Mouse (Mus musculus): ENCODE results near the gene Arhgap15. TPM values are rescaled to one million over a fixed set of nuclear protein-coding genes. Genes with fewer than 3 reads are reported as not detected.

Gene Arhgap15
- polyA plus RNA-seq, 1 experiment from 2014 or later, result 0.41 TPM

GRCm38 (mm10) chr2:44346184-44346583, 597.6 kb downstream of the Arhgap15 start:
- no peaks in the 10 kb centered on the region for H3K36me3 ChIP-seq (ENCODE audit: control insufficient read depth, insufficient read depth, low read length)
- no peak overlapping the region for H3K4me3 ChIP-seq (ENCODE audit: low read depth, low read length)
- DNase-seq (ENCODE audit: low spot score) (no peak), ATAC-seq (ENCODE audit: insufficient read depth, low FRiP score, low TSS enrichment) (no peak)
- H3K9me3 ChIP-seq (ENCODE audit: control insufficient read depth, low read length), result no peaks in the 10 kb centered on the region
- 0 out of 2 replicates have a peak, but pooled peaks cover 3% of the 10 kb centered on the region for H3K4me1 ChIP-seq (ENCODE audit: control insufficient read depth, insufficient read depth, low read length)
- H3K27me3 ChIP-seq (ENCODE audit: control insufficient read depth, insufficient read depth, low read length), result no peaks in the 10 kb centered on the region
- H3K4me2 ChIP-seq (ENCODE audit: low read depth), result no peak overlapping the region
- no peak overlapping the region for H3K9ac ChIP-seq (ENCODE audit: low read length)
- WGBS, result 76% methylated on average over 4 of the region's 4 CpGs
- no peak overlapping the region for H3K27ac ChIP-seq (ENCODE audit: low read depth, low read length)

- WGBS, result 54% methylated on average over 5 of the region's 5 CpGs
- Histone ChIP-seq H3K9ac (ENCODE audit: low read length) (no peak overlapping the region), H3K27ac (ENCODE audit: low read depth, low read length) (no peak overlapping the region), H3K4me2 (ENCODE audit: low read depth) (no peak overlapping the region), H3K9me3 (ENCODE audit: control insufficient read depth, low read length) (no peaks in the 10 kb centered on the region), H3K4me1 (ENCODE audit: control insufficient read depth, insufficient read depth, low read length) (no peaks in the 10 kb centered on the region), H3K4me3 (ENCODE audit: low read depth, low read length) (no peak overlapping the region), H3K27me3 (ENCODE audit: control insufficient read depth, insufficient read depth, low read length) (no peaks in the 10 kb centered on the region), H3K36me3 (ENCODE audit: control insufficient read depth, insufficient read depth, low read length) (no peaks in the 10 kb centered on the region)
- DNase-seq (ENCODE audit: low spot score) (no peak), ATAC-seq (ENCODE audit: insufficient read depth, low FRiP score, low TSS enrichment) (no peak)
Measured at GRCm38 (mm10) chr2:44347781-44348180, 599.2 kb downstream of the Arhgap15 start.

DNA sequence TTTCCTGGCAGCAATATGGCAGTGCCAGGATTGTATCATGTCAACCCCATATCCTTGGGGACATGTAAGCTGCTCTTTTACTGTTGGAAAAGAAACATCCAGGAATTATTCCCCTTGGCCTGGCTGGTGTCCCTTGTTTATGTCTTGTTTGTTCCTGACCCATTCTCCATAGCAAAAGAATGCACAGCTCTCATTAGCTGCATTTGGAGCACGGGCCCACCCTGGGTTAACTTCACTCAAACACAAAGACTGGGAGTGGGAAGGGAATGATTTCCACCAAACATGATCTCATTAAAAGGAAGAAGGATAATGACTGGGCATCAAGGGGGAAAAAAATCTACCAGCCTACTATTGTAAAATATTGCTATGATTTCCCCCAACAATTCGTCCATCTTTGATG, 600.5 kb downstream of the Arhgap15 start:
- 87% methylated on average over 2 of the region's 2 CpGs for WGBS
- no peaks in the 10 kb centered on the region for H3K4me1 ChIP-seq (ENCODE audit: control insufficient read depth, insufficient read depth, low read length)
- DNase-seq (ENCODE audit: low spot score) (no peak), ATAC-seq (ENCODE audit: insufficient read depth, low FRiP score, low TSS enrichment) (no peak)
- H3K27me3 ChIP-seq (ENCODE audit: control insufficient read depth, insufficient read depth, low read length), result no peaks in the 10 kb centered on the region
- no peak overlapping the region for H3K4me2 ChIP-seq (ENCODE audit: low read depth)
- H3K9me3 ChIP-seq (ENCODE audit: control insufficient read depth, low read length), result no peaks in the 10 kb centered on the region
- no peaks in the 10 kb centered on the region for H3K36me3 ChIP-seq (ENCODE audit: control insufficient read depth, insufficient read depth, low read length)
- no peak overlapping the region for H3K9ac ChIP-seq (ENCODE audit: low read length)
- H3K4me3 ChIP-seq (ENCODE audit: low read depth, low read length), result no peak overlapping the region
- no peak overlapping the region for H3K27ac ChIP-seq (ENCODE audit: low read depth, low read length)

GRCm38 (mm10) chr2:44352885-44353284, 604.3 kb downstream of the Arhgap15 start:
- Histone ChIP-seq H3K9me3 (ENCODE audit: control insufficient read depth, low read length) (no peaks in the 10 kb centered on the region), H3K4me2 (ENCODE audit: low read depth) (no peak overlapping the region), H3K9ac (ENCODE audit: low read length) (no peak overlapping the region), H3K36me3 (ENCODE audit: control insufficient read depth, insufficient read depth, low read length) (no peaks in the 10 kb centered on the region), H3K4me3 (ENCODE audit: low read depth, low read length) (no peak overlapping the region), H3K27me3 (ENCODE audit: control insufficient read depth, insufficient read depth, low read length) (no peaks in the 10 kb centered on the region), H3K27ac (ENCODE audit: low read depth, low read length) (no peak overlapping the region), H3K4me1 (ENCODE audit: control insufficient read depth, insufficient read depth, low read length) (no peaks in the 10 kb centered on the region)
- 71% methylated on average over 7 of the region's 7 CpGs for WGBS
- no peak for DNase-seq (ENCODE audit: low spot score)
- no peak for ATAC-seq (ENCODE audit: insufficient read depth, low FRiP score, low TSS enrichment)

DNA sequence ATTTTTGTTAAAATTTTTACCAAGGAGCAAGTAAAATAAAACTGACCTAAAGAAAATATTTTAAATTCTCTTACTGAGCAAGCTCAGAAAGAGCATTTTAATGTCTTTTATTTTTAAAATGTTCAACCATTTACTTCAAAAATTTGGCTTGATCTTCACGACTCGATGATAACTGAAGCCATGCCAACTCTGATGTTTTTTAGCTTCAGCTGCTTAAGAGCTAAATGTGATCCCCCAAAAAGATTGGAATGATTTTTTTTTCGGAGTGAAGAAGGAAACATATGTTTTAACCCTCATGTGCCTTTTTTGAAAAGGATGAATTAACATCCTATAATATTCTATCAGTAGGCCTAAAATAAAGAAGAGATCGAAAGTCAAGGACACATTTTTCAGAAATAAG, 605.0 kb downstream of the Arhgap15 start:
- Histone ChIP-seq H3K36me3 (ENCODE audit: control insufficient read depth, insufficient read depth, low read length) (no peaks in the 10 kb centered on the region), H3K9ac (ENCODE audit: low read length) (no peak overlapping the region), H3K4me2 (ENCODE audit: low read depth) (no peak overlapping the region), H3K27me3 (ENCODE audit: control insufficient read depth, insufficient read depth, low read length) (no peaks in the 10 kb centered on the region), H3K9me3 (ENCODE audit: control insufficient read depth, low read length) (no peaks in the 10 kb centered on the region), H3K4me3 (ENCODE audit: low read depth, low read length) (no peak overlapping the region), H3K27ac (ENCODE audit: low read depth, low read length) (no peak overlapping the region), H3K4me1 (ENCODE audit: control insufficient read depth, insufficient read depth, low read length) (no peaks in the 10 kb centered on the region)
- DNase-seq (ENCODE audit: low spot score) (no peak), ATAC-seq (ENCODE audit: insufficient read depth, low FRiP score, low TSS enrichment) (no peak)
- 93% methylated on average over 4 of the region's 4 CpGs for WGBS

GRCm38 (mm10) chr2:44354786-44355185, 606.2 kb downstream of the Arhgap15 start:
- H3K4me1 ChIP-seq (ENCODE audit: control insufficient read depth, insufficient read depth, low read length), result no peaks in the 10 kb centered on the region
- DNase-seq (ENCODE audit: low spot score), result no peak
- no peaks in the 10 kb centered on the region for H3K9me3 ChIP-seq (ENCODE audit: control insufficient read depth, low read length)
- H3K4me3 ChIP-seq (ENCODE audit: low read depth, low read length), result no peak overlapping the region
- H3K9ac ChIP-seq (ENCODE audit: low read length), result no peak overlapping the region
- H3K27ac ChIP-seq (ENCODE audit: low read depth, low read length), result no peak overlapping the region
- WGBS, result 87% methylated on average over 4 of the region's 4 CpGs
- no peaks in the 10 kb centered on the region for H3K36me3 ChIP-seq (ENCODE audit: control insufficient read depth, insufficient read depth, low read length)
- no peaks in the 10 kb centered on the region for H3K27me3 ChIP-seq (ENCODE audit: control insufficient read depth, insufficient read depth, low read length)
- no peak for ATAC-seq (ENCODE audit: insufficient read depth, low FRiP score, low TSS enrichment)
- H3K4me2 ChIP-seq (ENCODE audit: low read depth), result no peak overlapping the region

DNA sequence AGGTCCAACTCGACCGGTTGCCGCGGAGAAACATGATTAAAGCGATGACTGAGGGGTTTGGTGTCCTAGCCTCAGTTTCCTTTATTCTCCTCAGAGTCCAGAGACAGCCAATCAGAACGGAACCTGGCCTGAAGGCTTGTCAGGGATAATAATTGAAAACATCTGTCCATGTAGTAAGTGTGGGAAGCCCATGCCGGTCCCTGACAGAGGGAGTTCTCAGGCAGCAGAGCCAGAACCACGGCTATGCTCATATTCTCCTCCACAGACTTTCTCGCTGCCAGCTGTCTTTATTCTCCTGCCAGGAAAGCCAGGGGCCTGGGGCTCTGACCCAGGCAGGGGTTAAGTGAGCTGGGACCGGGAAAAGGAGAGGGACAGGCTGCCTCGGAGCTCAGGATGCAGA, 606.7 kb downstream of the Arhgap15 start:
- Histone ChIP-seq H3K27ac (ENCODE audit: low read depth, low read length) (no peak overlapping the region), H3K4me1 (ENCODE audit: control insufficient read depth, insufficient read depth, low read length) (no peaks in the 10 kb centered on the region), H3K9ac (ENCODE audit: low read length) (no peak overlapping the region), H3K4me2 (ENCODE audit: low read depth) (no peak overlapping the region), H3K36me3 (ENCODE audit: control insufficient read depth, insufficient read depth, low read length) (no peaks in the 10 kb centered on the region), H3K9me3 (ENCODE audit: control insufficient read depth, low read length) (no peaks in the 10 kb centered on the region), H3K27me3 (ENCODE audit: control insufficient read depth, insufficient read depth, low read length) (no peaks in the 10 kb centered on the region), H3K4me3 (ENCODE audit: low read depth, low read length) (no peak overlapping the region)
- DNase-seq (ENCODE audit: low spot score), result peak; percentile 15
- ATAC-seq (ENCODE audit: insufficient read depth, low FRiP score, low TSS enrichment), result no peak
- WGBS, result 65% methylated on average over 11 of the region's 11 CpGs

DNA sequence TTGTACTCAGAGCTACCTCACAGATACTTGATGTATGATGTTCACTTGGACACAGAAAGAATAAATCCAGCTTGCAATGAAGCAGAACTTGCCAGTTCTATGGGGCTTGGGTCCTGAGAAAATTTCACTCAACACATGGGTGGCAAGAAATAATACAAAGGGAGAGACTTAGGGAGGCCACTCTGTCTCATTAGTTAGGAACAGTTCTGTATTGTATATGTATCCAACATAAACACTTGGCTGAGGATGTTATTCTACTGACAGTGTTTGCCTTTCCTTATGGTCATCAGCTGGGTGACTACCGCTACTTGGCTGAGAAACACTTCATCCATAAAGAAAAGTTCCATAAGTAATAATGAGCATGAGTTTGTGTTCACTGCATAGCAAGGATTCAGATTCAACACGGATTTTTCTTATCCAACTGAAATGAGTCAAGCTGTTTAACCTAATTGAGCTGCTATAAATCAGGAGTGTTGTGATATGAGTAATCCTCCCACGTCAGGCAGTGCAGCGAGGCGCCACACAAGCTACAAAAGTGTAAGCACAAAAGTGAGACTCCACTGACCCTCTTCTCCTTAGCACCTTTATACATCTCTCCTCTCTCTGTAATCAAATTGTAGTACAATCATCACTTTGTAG, 607.7 kb downstream of the Arhgap15 start:
- Histone ChIP-seq H3K9me3 (ENCODE audit: control insufficient read depth, low read length) (no peaks in the 10 kb centered on the region), H3K36me3 (ENCODE audit: control insufficient read depth, insufficient read depth, low read length) (no peaks in the 10 kb centered on the region), H3K4me1 (ENCODE audit: control insufficient read depth, insufficient read depth, low read length) (no peaks in the 10 kb centered on the region), H3K4me2 (ENCODE audit: low read depth) (no peak overlapping the region), H3K27me3 (ENCODE audit: control insufficient read depth, insufficient read depth, low read length) (no peaks in the 10 kb centered on the region), H3K4me3 (ENCODE audit: low read depth, low read length) (no peak overlapping the region), H3K9ac (ENCODE audit: low read length) (no peak overlapping the region), H3K27ac (ENCODE audit: low read depth, low read length) (no peak overlapping the region)
- WGBS, result 76% methylated on average over 5 of the region's 5 CpGs
- ATAC-seq (ENCODE audit: insufficient read depth, low FRiP score, low TSS enrichment) (no peak), DNase-seq (ENCODE audit: low spot score) (no peak)

GRCm38 (mm10) chr2:44356887-44357251, 608.2 kb downstream of the Arhgap15 start:
- WGBS, result 91% methylated on average over 6 of the region's 6 CpGs

More at GRCm38 (mm10) chr2:44356887-44357251, 608.2 kb downstream of the Arhgap15 start:
- Histone ChIP-seq H3K4me2 (ENCODE audit: low read depth) (no peak overlapping the region), H3K27ac (ENCODE audit: low read depth, low read length) (no peak overlapping the region), H3K9ac (ENCODE audit: low read length) (no peak overlapping the region), H3K27me3 (ENCODE audit: control insufficient read depth, insufficient read depth, low read length) (no peaks in the 10 kb centered on the region), H3K4me1 (ENCODE audit: control insufficient read depth, insufficient read depth, low read length) (no peaks in the 10 kb centered on the region), H3K36me3 (ENCODE audit: control insufficient read depth, insufficient read depth, low read length) (no peaks in the 10 kb centered on the region), H3K4me3 (ENCODE audit: low read depth, low read length) (no peak overlapping the region), H3K9me3 (ENCODE audit: control insufficient read depth, low read length) (no peaks in the 10 kb centered on the region)
- ATAC-seq (ENCODE audit: insufficient read depth, low FRiP score, low TSS enrichment) (no peak), DNase-seq (ENCODE audit: low spot score) (no peak)

Data from neural tube, embryonic 11.5 days (tissue).